Mouse (Mus musculus): ENCODE data around the gene Plk3. TPM values are rescaled to one million over a fixed set of nuclear protein-coding genes. Genes with fewer than 3 reads are reported as not detected.

The Plk3 gene
- total RNA-seq, 2 experiments from 2014 or later = 12.8 to 44.6 TPM

Small RNAs within 50 kb of the gene (microRNA-seq; reads per million reads assigned to microRNA genes)
- gene Gm22398 = not detected

Other genes starting within 250 kb of the Plk3 start
- gene Urod, start 139.6 kb downstream of the Plk3 start, total RNA-seq (2021) = 100 to 1,000 TPM in 1 of 2 experiments, 10 to 100 TPM in 1; 97.9 to 126 TPM
- 10 to 100 TPM; 22.5 to 26.9 TPM for gene Hectd3, start 138.6 kb downstream of the Plk3 start, total RNA-seq (2021)
- 10 to 100 TPM; 29.0 to 33.6 TPM for gene Eif2b3, start 114.6 kb downstream of the Plk3 start, total RNA-seq (2021)
- gene Ptch2, start 37.9 kb downstream of the Plk3 start, total RNA-seq (2021) = 1 to 10 TPM; 3.5 to 4.5 TPM
- gene Btbd19, start 8.2 kb downstream of the Plk3 start, total RNA-seq (2021) = 1 to 10 TPM; 7.0 to 7.9 TPM
- gene Tctex1d4, start 7.2 kb downstream of the Plk3 start, total RNA-seq (2021) = not detected
- 1,000 to 10,000 TPM; 1,017 to 1,149 TPM for gene Rps8, start 22.3 kb upstream of the Plk3 start, total RNA-seq (2021)
- 1 to 10 TPM; 2.1 to 2.3 TPM for gene Kif2c, start 48.7 kb upstream of the Plk3 start, total RNA-seq (2021)
- gene Tmem53, start 118.0 kb upstream of the Plk3 start, total RNA-seq (2021) = 10 to 100 TPM; 54.2 to 97.3 TPM
- gene Armh1, start 118.2 kb upstream of the Plk3 start, total RNA-seq (2021) = 1 to 10 TPM; 2.8 to 3.5 TPM

Measured in adrenal gland, postnatal 36 days (tissue).